Mouse (Mus musculus) heart, adult 2 months (tissue): Measurements from ENCODE around the gene Olfr411.

Experiments used
- EP300 ChIP-seq: fragments of 200-500 bp; IDR thresholded peaks from 2 replicates; pipeline ENCODE4 v1.6.1; 2011; ENCODE audit warnings: low read depth, low read length, control low read depth; ENCODE audit not compliant: insufficient read depth
- POLR2A ChIP-seq: fragments of 200-500 bp; IDR thresholded peaks from 2 replicates; pipeline ENCODE4 v1.6.1; 2011; ENCODE audit warnings: mild to moderate bottlenecking, low read depth, low read length, control low read depth; ENCODE audit not compliant: insufficient read depth

DNA sequence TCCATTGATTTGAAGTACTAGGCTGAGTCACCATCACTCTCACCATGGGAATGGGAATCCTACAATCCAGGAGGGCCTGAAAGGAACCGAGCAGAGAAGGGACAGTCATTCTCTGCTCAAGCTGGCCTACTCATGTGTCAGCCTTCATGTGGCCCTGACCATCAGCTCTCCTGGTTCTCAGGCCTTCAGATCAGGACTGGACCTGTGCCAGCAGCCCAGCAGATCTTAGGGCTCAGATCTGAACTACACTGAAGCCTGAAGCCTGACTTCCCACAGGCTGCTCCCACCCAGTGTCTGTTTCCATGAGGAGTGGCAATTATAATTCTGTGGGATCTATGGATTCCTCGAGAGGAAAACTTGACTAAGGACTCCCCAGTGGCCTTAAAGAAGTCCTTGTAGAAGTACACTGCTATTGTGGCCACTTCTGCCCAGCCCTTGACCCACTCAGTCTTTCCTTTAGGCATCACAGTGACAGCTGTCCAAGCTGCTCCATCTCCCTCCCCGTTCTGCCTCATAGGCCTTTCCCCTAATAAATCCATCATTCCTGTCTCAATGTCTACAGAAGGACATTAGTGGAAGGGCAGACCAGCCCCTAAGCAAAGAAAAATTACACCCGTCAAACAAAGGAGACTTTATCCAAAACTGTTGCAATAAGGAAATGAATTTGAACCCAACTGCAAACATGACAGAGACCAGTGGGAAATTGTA is 26.9 kb upstream of the Olfr411 start:
- TF ChIP-seq EP300 (no peak), POLR2A (no peak)
